Mouse (Mus musculus) intestine, embryonic 15.5 days (tissue): ENCODE results near the gene Car6. TPM values are rescaled to one million over a fixed set of nuclear protein-coding genes. Genes with fewer than 3 reads are reported as not detected.

Experiments
- ATAC-seq: fragments of 200-750 bp; cut with Nextera tagmentation; 2 replicates; pipeline ENCODE4 v1.8.0; 2017; ENCODE audit warnings: moderate TSS enrichment, moderate library complexity
- H3K27ac ChIP-seq: fragments of 300-500 bp; sonication (generic); 2 replicates; pipeline ENCODE4 v1.5.1; 2015; ENCODE audit warnings: mild to moderate bottlenecking, inconsistent platforms
- H3K27me3 ChIP-seq: fragments of 300-500 bp; sonication (generic); replicated peaks from 2 replicates; pipeline ENCODE4 v1.6.1; 2015; ENCODE audit warnings: inconsistent platforms
- H3K36me3 ChIP-seq: fragments of 300-500 bp; sonication (generic); 2 replicates; pipeline ENCODE4 v1.6.1; 2015; ENCODE audit warnings: inconsistent platforms
- H3K4me1 ChIP-seq: fragments of 300-500 bp; sonication (generic); replicated peaks from 2 replicates; pipeline ENCODE4 v1.6.1; 2015; ENCODE audit warnings: inconsistent platforms
- H3K4me2 ChIP-seq: fragments of 300-500 bp; sonication (generic); replicated peaks from 2 replicates; pipeline ENCODE4 v1.6.1; 2015; ENCODE audit warnings: mild to moderate bottlenecking, inconsistent platforms
- H3K4me3 ChIP-seq: fragments of 300-500 bp; sonication (generic); replicated peaks from 2 replicates; pipeline ENCODE4 v1.5.1; 2015; ENCODE audit warnings: inconsistent platforms
- H3K9ac ChIP-seq: fragments of 300-500 bp; sonication (generic); 2 replicates; pipeline ENCODE4 v1.6.1; 2015; ENCODE audit warnings: inconsistent platforms
- H3K9me3 ChIP-seq: fragments of 300-500 bp; sonication (generic); 2 replicates; pipeline ENCODE4 v1.6.1; 2016; ENCODE audit warnings: inconsistent platforms
- WGBS: fragments of 180-500 bp; shearing (Covaris S2); methylation state at CpG from one replicate; pipeline ENCODE4 v1.1.7; 2015; 5-methylcytosine and 5-hydroxymethylcytosine counted together
- polyA plus RNA-seq: library from polyadenylated mRNA; unstranded; fragments of >200 nt; fragmentation: Nextera tagmentation; extraction: Ambion mirVana; gene quantifications from 2 replicates; pipeline ENCODE4 v1.2.1, GENCODE M21; 2015

Car6 gene
- polyA plus RNA-seq, 1 experiment from 2014 or later = not detected

GRCm38 (mm10) chr4:150211930-150212552 is 10.9 kb upstream of the Car6 start:
- Histone ChIP-seq H3K36me3 (no peaks in the 10 kb centered on the region), H3K27ac (no peak overlapping the region), H3K27me3 (no peaks in the 10 kb centered on the region), H3K4me2 (peak overlapping the region; percentile 60), H3K4me3 (peak overlapping the region; percentile 27), H3K4me1 (peaks cover 15% of the 10 kb centered on the region; the same call in 1 of the 2 replicates), H3K9me3 (no peaks in the 10 kb centered on the region), H3K9ac (no peak overlapping the region)
- 50% methylated on average over 10 of the region's 10 CpGs for WGBS
- ATAC-seq = no peak; the same call in 1 of the 2 replicates

- no peak for ATAC-seq
- 87% methylated on average over 8 of the region's 8 CpGs for WGBS
- H3K4me3 ChIP-seq = no peak overlapping the region
- peaks cover 15% of the 10 kb centered on the region; the same call in 1 of the 2 replicates for H3K4me1 ChIP-seq
- no peak overlapping the region for H3K4me2 ChIP-seq
- H3K9ac ChIP-seq = no peak overlapping the region
- no peaks in the 10 kb centered on the region for H3K27me3 ChIP-seq
- no peaks in the 10 kb centered on the region for H3K9me3 ChIP-seq
- no peak overlapping the region for H3K27ac ChIP-seq
- H3K36me3 ChIP-seq = no peaks in the 10 kb centered on the region
These were observed 9.2 kb upstream of the Car6 start for GRCm38 (mm10) chr4:150210306-150210705.

GRCm38 (mm10) chr4:150209751-150210150 is 8.6 kb upstream of the Car6 start:
- Histone ChIP-seq H3K27ac (no peak overlapping the region), H3K9ac (no peak overlapping the region), H3K4me1 (peaks cover 15% of the 10 kb centered on the region; the same call in 1 of the 2 replicates), H3K4me3 (no peak overlapping the region), H3K4me2 (no peak overlapping the region), H3K27me3 (no peaks in the 10 kb centered on the region), H3K9me3 (no peaks in the 10 kb centered on the region), H3K36me3 (no peaks in the 10 kb centered on the region)
- 91% methylated on average over 5 of the region's 5 CpGs for WGBS
- no peak for ATAC-seq

GRCm38 (mm10) chr4:150204877-150205276 is 3.7 kb upstream of the Car6 start:
- Histone ChIP-seq H3K27me3 (no peaks in the 10 kb centered on the region), H3K4me2 (no peak overlapping the region), H3K36me3 (no peaks in the 10 kb centered on the region), H3K9ac (no peak overlapping the region), H3K9me3 (no peaks in the 10 kb centered on the region), H3K4me1 (0 out of 2 replicates have a peak, but pooled peaks cover 8% of the 10 kb centered on the region), H3K27ac (no peak overlapping the region), H3K4me3 (no peak overlapping the region)
- WGBS = 60% methylated on average over 3 of the region's 3 CpGs
- ATAC-seq = no peak

- Histone ChIP-seq H3K9ac (no peak overlapping the region), H3K27ac (no peak overlapping the region), H3K36me3 (no peaks in the 10 kb centered on the region), H3K4me1 (0 out of 2 replicates have a peak, but pooled peaks cover 6% of the 10 kb centered on the region), H3K4me2 (no peak overlapping the region), H3K4me3 (no peak overlapping the region), H3K9me3 (no peaks in the 10 kb centered on the region), H3K27me3 (no peaks in the 10 kb centered on the region)
- peak; percentile 66 for ATAC-seq
- 67% methylated on average over 5 of the region's 5 CpGs for WGBS
These were observed 1.6 kb upstream of the Car6 start for GRCm38 (mm10) chr4:150202702-150203101.

GRCm38 (mm10) chr4:150198268-150198667 is 2.9 kb downstream of the Car6 start:
- WGBS = 72% methylated on average over 9 of the region's 9 CpGs
- no peak for ATAC-seq

GRCm38 (mm10) chr4:150193915-150194314 is 7.2 kb downstream of the Car6 start:
- ATAC-seq = no peak

More at GRCm38 (mm10) chr4:150198268-150198667, 2.9 kb downstream of the Car6 start:
- Histone ChIP-seq H3K4me3 (no peak overlapping the region), H3K9ac (no peak overlapping the region), H3K36me3 (no peaks in the 10 kb centered on the region), H3K9me3 (no peaks in the 10 kb centered on the region), H3K27ac (no peak overlapping the region), H3K27me3 (no peaks in the 10 kb centered on the region), H3K4me1 (0 out of 2 replicates have a peak, but pooled peaks cover 4% of the 10 kb centered on the region), H3K4me2 (no peak overlapping the region)

GRCm38 (mm10) chr4:150192199-150192598 is 8.9 kb downstream of the Car6 start:
- ATAC-seq = no peak
- Histone ChIP-seq H3K27me3 (no peaks in the 10 kb centered on the region), H3K36me3 (no peaks in the 10 kb centered on the region), H3K9me3 (no peaks in the 10 kb centered on the region), H3K4me3 (no peak overlapping the region), H3K27ac (no peak overlapping the region), H3K9ac (no peak overlapping the region), H3K4me2 (no peak overlapping the region), H3K4me1 (no peaks in the 10 kb centered on the region)
- WGBS = 80% methylated on average over 6 of the region's 6 CpGs

More at GRCm38 (mm10) chr4:150193915-150194314, 7.2 kb downstream of the Car6 start:
- Histone ChIP-seq H3K27ac (no peak overlapping the region), H3K4me2 (no peak overlapping the region), H3K9me3 (no peaks in the 10 kb centered on the region), H3K4me1 (no peaks in the 10 kb centered on the region), H3K9ac (no peak overlapping the region), H3K36me3 (no peaks in the 10 kb centered on the region), H3K4me3 (no peak overlapping the region), H3K27me3 (no peaks in the 10 kb centered on the region)
- 48% methylated on average over 1 of the region's 1 CpGs for WGBS

- Histone ChIP-seq H3K4me1 (no peaks in the 10 kb centered on the region), H3K27ac (no peak overlapping the region), H3K9me3 (no peaks in the 10 kb centered on the region), H3K4me2 (peak overlapping the region; percentile 30), H3K4me3 (no peak overlapping the region), H3K36me3 (no peaks in the 10 kb centered on the region), H3K27me3 (no peaks in the 10 kb centered on the region), H3K9ac (no peak overlapping the region)
- peak; percentile 45; the same call in 1 of the 2 replicates for ATAC-seq
- 45% methylated on average over 11 of the region's 11 CpGs for WGBS
These were observed 12.9 kb downstream of the Car6 start for GRCm38 (mm10) chr4:150188236-150188635.

GRCm38 (mm10) chr4:150181304-150181703 is 19.8 kb downstream of the Car6 start:
- no peak overlapping the region for H3K27ac ChIP-seq
- H3K27me3 ChIP-seq = no peaks in the 10 kb centered on the region
- H3K4me2 ChIP-seq = no peak overlapping the region
- WGBS = 89% methylated on average over 7 of the region's 7 CpGs
- no peak overlapping the region for H3K4me3 ChIP-seq
- no peaks in the 10 kb centered on the region for H3K36me3 ChIP-seq
- H3K9me3 ChIP-seq = no peaks in the 10 kb centered on the region
- H3K4me1 ChIP-seq = 0 out of 2 replicates have a peak, but pooled peaks cover 3% of the 10 kb centered on the region
- no peak for ATAC-seq
- no peak overlapping the region for H3K9ac ChIP-seq

- Histone ChIP-seq H3K27ac (no peak overlapping the region), H3K9me3 (no peaks in the 10 kb centered on the region), H3K4me1 (0 out of 2 replicates have a peak, but pooled peaks cover 3% of the 10 kb centered on the region), H3K36me3 (no peaks in the 10 kb centered on the region), H3K27me3 (no peaks in the 10 kb centered on the region), H3K4me2 (no peak overlapping the region), H3K4me3 (no peak overlapping the region), H3K9ac (no peak overlapping the region)
- 46% methylated on average over 4 of the region's 4 CpGs for WGBS
- no peak for ATAC-seq
These were observed 23.0 kb downstream of the Car6 start for GRCm38 (mm10) chr4:150178131-150178530.

GRCm38 (mm10) chr4:150177122-150177521 is 24.0 kb downstream of the Car6 start:
- ATAC-seq = no peak
- no peak overlapping the region for H3K4me2 ChIP-seq
- H3K4me1 ChIP-seq = 0 out of 2 replicates have a peak, but pooled peaks cover 3% of the 10 kb centered on the region
- no peaks in the 10 kb centered on the region for H3K36me3 ChIP-seq
- no peak overlapping the region for H3K27ac ChIP-seq
- H3K27me3 ChIP-seq = no peaks in the 10 kb centered on the region
- H3K9ac ChIP-seq = no peak overlapping the region
- WGBS = 70% methylated on average over 8 of the region's 8 CpGs
- H3K9me3 ChIP-seq = no peaks in the 10 kb centered on the region
- no peak overlapping the region for H3K4me3 ChIP-seq

GRCm38 (mm10) chr4:150176535-150176934 is 24.6 kb downstream of the Car6 start:
- H3K4me1 ChIP-seq = 0 out of 2 replicates have a peak, but pooled peaks cover 3% of the 10 kb centered on the region
- no peaks in the 10 kb centered on the region for H3K9me3 ChIP-seq
- peak; percentile 58 for ATAC-seq
- WGBS = 7% methylated on average over 7 of the region's 7 CpGs
- H3K27ac ChIP-seq = no peak overlapping the region
- H3K4me2 ChIP-seq = peak overlapping the region; percentile 45
- H3K9ac ChIP-seq = no peak overlapping the region
- no peaks in the 10 kb centered on the region for H3K36me3 ChIP-seq
- H3K4me3 ChIP-seq = no peak overlapping the region
- H3K27me3 ChIP-seq = no peaks in the 10 kb centered on the region
